Mouse (Mus musculus) MEL (cell line): ENCODE measurements at regions not wholly inside any gene's neighbourhood (a gene's known extent, or its start where the extent isn't known, plus 50 kb on each side); places are given as distances from the start of the nearest gene placed in this dataset.

Experiments used
- DNase-seq: peaks from one replicate; pipeline ENCODE4 v3.0.0; 2011; ENCODE audit warnings: low read depth, low spot score
- H3K27ac ChIP-seq: 2 replicates; pipeline ENCODE4 v1.5.1; 2012; ENCODE audit warnings: low read depth, mild to moderate bottlenecking, control low read depth, low read length, moderate library complexity; ENCODE audit not compliant: control insufficient read depth
- H3K27me3 ChIP-seq, 2 experiments: fragments of 150-350 bp in 1 of 2; sonication (generic) in 1 of 2; 2 replicates each; pipeline ENCODE4 v1.6.1; 2012; ENCODE audit warnings: low read length in 2 of 2, mild to moderate bottlenecking in 2 of 2, improper control_type of control experiment in 1 of 2, moderate library complexity in 1 of 2; ENCODE audit not compliant: insufficient read depth in 2 of 2, control insufficient read depth in 1 of 2
- H3K36me3 ChIP-seq, 2 experiments: 2 replicates each; pipeline ENCODE4 v1.6.1; 2012 to 2014; ENCODE audit warnings: low read length in 2 of 2, improper control_type of control experiment in 1 of 2, inconsistent platforms in 1 of 2, mild to moderate bottlenecking in 1 of 2; ENCODE audit not compliant: insufficient read depth in 2 of 2, control insufficient read depth in 1 of 2
- H3K4me1 ChIP-seq, 2 experiments: fragments of 150-350 bp in 1 of 2; sonication (generic) in 1 of 2; 2 replicates each; pipeline ENCODE4 v1.6.1; 2012; ENCODE audit warnings: low read length in 2 of 2, improper control_type of control experiment in 1 of 2, mild to moderate bottlenecking in 1 of 2; ENCODE audit not compliant: insufficient read depth in 2 of 2, control insufficient read depth in 1 of 2
- H3K4me3 ChIP-seq, 2 experiments: fragments of 150-350 bp in 1 of 2; sonication (generic) in 1 of 2; 2 replicates each; pipeline ENCODE4 v1.5.1; 2012; ENCODE audit warnings: low read depth in 2 of 2, low read length in 2 of 2, mild to moderate bottlenecking in 2 of 2, moderate library complexity in 2 of 2, control low read depth in 1 of 2, improper control_type of control experiment in 1 of 2; ENCODE audit not compliant: control insufficient read depth in 1 of 2, insufficient read depth in 1 of 2
- H3K79me2 ChIP-seq: 2 replicates; pipeline ENCODE4 v1.6.1; 2012; ENCODE audit warnings: mild to moderate bottlenecking, low read length, moderate library complexity; ENCODE audit not compliant: control insufficient read depth, poor library complexity, insufficient read depth
- H3K9ac ChIP-seq: 2 replicates; pipeline ENCODE4 v1.6.1; 2012; ENCODE audit warnings: low read depth, mild to moderate bottlenecking, control low read depth, low read length, moderate library complexity; ENCODE audit not compliant: control insufficient read depth, poor library complexity, severe bottlenecking
- H3K9me3 ChIP-seq: fragments of 150-350 bp; sonication (generic); replicated peaks from 2 replicates; pipeline ENCODE4 v1.6.1; 2012; ENCODE audit warnings: mild to moderate bottlenecking, low read length, improper control_type of control experiment, moderate library complexity; ENCODE audit not compliant: insufficient read depth
- BHLHE40 ChIP-seq: IDR thresholded peaks from 2 replicates; pipeline ENCODE4 v1.6.1; 2012; ENCODE audit warnings: low read depth, mild to moderate bottlenecking, inconsistent platforms, low read length, improper control_type of control experiment, borderline replicate concordance
- CHD1 ChIP-seq: IDR thresholded peaks from 2 replicates; pipeline ENCODE4 v1.6.1; 2012; ENCODE audit warnings: low read depth, mild to moderate bottlenecking, inconsistent platforms, low read length, improper control_type of control experiment
- E2F4 ChIP-seq: IDR thresholded peaks from 2 replicates; pipeline ENCODE4 v1.6.1; 2011; ENCODE audit warnings: low read depth, low read length, improper control_type of control experiment, borderline replicate concordance
- ELF1 ChIP-seq: IDR thresholded peaks from 2 replicates; pipeline ENCODE4 v1.6.1; 2014; ENCODE audit warnings: low read depth, mild to moderate bottlenecking, inconsistent platforms, low read length, improper control_type of control experiment, moderate library complexity
- EP300 ChIP-seq, 2 experiments: IDR thresholded peaks; 2 replicates each; pipeline ENCODE4 v1.6.1; 2011; ENCODE audit warnings: improper control_type of control experiment in 2 of 2, low read length in 2 of 2, low read depth in 1 of 2, mild to moderate bottlenecking in 1 of 2
- ETS1 ChIP-seq: IDR thresholded peaks from 2 replicates; pipeline ENCODE4 v1.6.1; 2012; ENCODE audit warnings: low read depth, mild to moderate bottlenecking, inconsistent platforms, low read length, improper control_type of control experiment, moderate library complexity
- GABPA ChIP-seq: IDR thresholded peaks from 2 replicates; pipeline ENCODE4 v1.6.1; 2012; ENCODE audit warnings: low read depth, mild to moderate bottlenecking, inconsistent platforms, low read length, improper control_type of control experiment, moderate library complexity
- GATA1 ChIP-seq: IDR thresholded peaks from 2 replicates; pipeline ENCODE4 v1.6.1; 2011; ENCODE audit warnings: low read depth, low read length, improper control_type of control experiment
- JUND ChIP-seq: IDR thresholded peaks from 2 replicates; pipeline ENCODE4 v1.6.1; 2011; ENCODE audit warnings: low read depth, mild to moderate bottlenecking, improper control_type of control experiment, low read length
- MAX ChIP-seq: IDR thresholded peaks from 2 replicates; pipeline ENCODE4 v1.6.1; 2011; ENCODE audit warnings: low read length, improper control_type of control experiment
- MEF2A ChIP-seq: IDR thresholded peaks from 2 replicates; pipeline ENCODE4 v1.6.1; 2014; ENCODE audit warnings: low read depth, mild to moderate bottlenecking, inconsistent platforms, low read length, improper control_type of control experiment; ENCODE audit not compliant: poor library complexity, insufficient replicate concordance, severe bottlenecking; ENCODE audit errors: extremely low read depth
- MYC ChIP-seq: IDR thresholded peaks from 2 replicates; pipeline ENCODE4 v1.6.1; 2011; ENCODE audit warnings: low read depth, mild to moderate bottlenecking, low read length, improper control_type of control experiment, moderate library complexity
- NELFE ChIP-seq: IDR thresholded peaks from 2 replicates; pipeline ENCODE4 v1.6.1; 2011; ENCODE audit warnings: low read depth, low read length, improper control_type of control experiment
- NRF1 ChIP-seq: IDR thresholded peaks from 2 replicates; pipeline ENCODE4 v1.6.1; 2014; ENCODE audit warnings: low read depth, mild to moderate bottlenecking, inconsistent platforms, low read length, improper control_type of control experiment, moderate library complexity; ENCODE audit not compliant: poor library complexity, insufficient read depth, severe bottlenecking
- POLR2AphosphoS2 ChIP-seq: IDR thresholded peaks from 2 replicates; pipeline ENCODE4 v1.6.1; 2011; ENCODE audit warnings: low read length, improper control_type of control experiment
- POLR2AphosphoS5 ChIP-seq: IDR thresholded peaks from 2 replicates; pipeline ENCODE4 v1.6.1; 2012; ENCODE audit warnings: low read depth, borderline replicate concordance, mild to moderate bottlenecking, inconsistent platforms, low read length, moderate library complexity, mixed read lengths
- RCOR1 ChIP-seq: IDR thresholded peaks from 2 replicates; pipeline ENCODE4 v1.6.1; 2012; ENCODE audit warnings: low read depth, mild to moderate bottlenecking, inconsistent platforms, low read length, improper control_type of control experiment
- SMC3 ChIP-seq: IDR thresholded peaks from 2 replicates; pipeline ENCODE4 v1.6.1; 2011; ENCODE audit warnings: low read depth, low read length, improper control_type of control experiment
- TBP ChIP-seq: IDR thresholded peaks from 2 replicates; pipeline ENCODE4 v1.8.0; 2011; ENCODE audit warnings: low read depth, low read length, improper control_type of control experiment
- USF1 ChIP-seq: IDR thresholded peaks from 2 replicates; pipeline ENCODE4 v1.6.1; 2014; ENCODE audit warnings: low read depth, mild to moderate bottlenecking, inconsistent platforms, low read length, improper control_type of control experiment, moderate library complexity
- USF2 ChIP-seq, 2 experiments: IDR thresholded peaks; 2 replicates each; pipeline ENCODE4 v1.6.1; 2011 to 2012; ENCODE audit warnings: improper control_type of control experiment in 2 of 2, low read length in 2 of 2, borderline replicate concordance in 1 of 2, inconsistent platforms in 1 of 2, low read depth in 1 of 2, mild to moderate bottlenecking in 1 of 2; ENCODE audit not compliant: insufficient read depth in 1 of 2
- ZC3H11A ChIP-seq: IDR thresholded peaks from 2 replicates; pipeline ENCODE4 v1.6.1; 2012; ENCODE audit warnings: low read depth, mild to moderate bottlenecking, inconsistent platforms, low read length, improper control_type of control experiment
- ZKSCAN1 ChIP-seq: IDR thresholded peaks from 2 replicates; pipeline ENCODE4 v1.6.1; 2012; ENCODE audit warnings: low read depth, mild to moderate bottlenecking, inconsistent platforms, low read length, improper control_type of control experiment, moderate library complexity
- ZMIZ1 ChIP-seq: IDR thresholded peaks from 2 replicates; pipeline ENCODE4 v1.6.1; 2012; ENCODE audit warnings: low read depth, mild to moderate bottlenecking, inconsistent platforms, low read length, improper control_type of control experiment, moderate library complexity
- ZNF384 ChIP-seq: IDR thresholded peaks from 2 replicates; pipeline ENCODE4 v1.6.1; 2012; ENCODE audit warnings: low read depth, mild to moderate bottlenecking, inconsistent platforms, low read length, improper control_type of control experiment

GRCm38 (mm10) chr9:103845916-103846457, 84.3 kb upstream of the Tmem108 start:
- no peaks in the 10 kb centered on the region for H3K9me3 ChIP-seq
- no peaks in the 10 kb centered on the region for H3K27me3 ChIP-seq
- H3K4me3 ChIP-seq, result no peak overlapping the region
- no peak overlapping the region for H3K9ac ChIP-seq
- no peaks in the 10 kb centered on the region for H3K4me1 ChIP-seq
- DNase-seq, result no peak
- H3K79me2 ChIP-seq, result no peaks in the 10 kb centered on the region
- TF ChIP-seq ZKSCAN1, result no peak
- no peak for TF ChIP-seq USF1
- no peak for TF ChIP-seq ETS1
- TF ChIP-seq ZMIZ1, result no peak
- no peak for TF ChIP-seq BHLHE40
- TF ChIP-seq GABPA, result no peak
- TF ChIP-seq JUND, result no peak
- TF ChIP-seq CHD1, result no peak
- TF ChIP-seq GATA1, result no peak
- no peak overlapping the region for H3K27ac ChIP-seq
- no peaks in the 10 kb centered on the region for H3K36me3 ChIP-seq

GRCm38 (mm10) chr9:103847931-103848330, 86.3 kb upstream of the Tmem108 start:
- Histone ChIP-seq H3K27ac (no peak overlapping the region), H3K79me2 (no peaks in the 10 kb centered on the region), H3K36me3 (no peaks in the 10 kb centered on the region), H3K9ac (no peak overlapping the region), H3K4me3 (no peak overlapping the region), H3K4me1 (no peaks in the 10 kb centered on the region), H3K27me3 (no peaks in the 10 kb centered on the region)
- DNase-seq, result no peak
- TF ChIP-seq NRF1, result no peak
- TF ChIP-seq MYC, result no peak
- no peak for TF ChIP-seq GABPA
- no peak for TF ChIP-seq NELFE
- no peak for TF ChIP-seq SMC3
- TF ChIP-seq ZNF384, result no peak
- no peak for TF ChIP-seq ZMIZ1
- no peak for TF ChIP-seq MEF2A
- no peak for TF ChIP-seq TBP
- no peak for TF ChIP-seq ZKSCAN1
- no peak for TF ChIP-seq ZC3H11A
- TF ChIP-seq USF2 (IDR thresholded peaks at IDR 0.05; ENCODE audit: borderline replicate concordance in 1 of 2, insufficient read depth in 1 of 2, low read depth in 1 of 2, low read length in 2 of 2), result no peak
- TF ChIP-seq ELF1, result no peak
- TF ChIP-seq POLR2AphosphoS5, result no peak
- no peak for TF ChIP-seq E2F4
- no peak for TF ChIP-seq POLR2AphosphoS2
- no peak for TF ChIP-seq RCOR1
- TF ChIP-seq MAX, result no peak
- no peak for TF ChIP-seq EP300 (IDR thresholded peaks at IDR 0.05; ENCODE audit: low read depth in 1 of 2, low read length in 2 of 2)
- TF ChIP-seq, all 39 proteins: peak for 0
- no peaks in the 10 kb centered on the region for H3K9me3 ChIP-seq
